Mouse (Mus musculus): ENCODE results near the gene Podnl1. TPM values are rescaled to one million over a fixed set of nuclear protein-coding genes. Genes with fewer than 3 reads are reported as not detected.

Podnl1 gene
- total RNA-seq, 2 experiments from 2014 or later, result not detected

Other genes starting within 250 kb of the Podnl1 start
- gene Adgrl1, start 225.9 kb upstream of the Podnl1 start, total RNA-seq (2015), result 2.9 and 5.9 TPM in 2 replicates
- 2.3 and 2.4 TPM in 2 replicates for gene Adgrl1, start 225.9 kb upstream of the Podnl1 start, total RNA-seq (2017)
- gene Gm10644, start 170.8 kb upstream of the Podnl1 start, total RNA-seq (2015), result not detected in 2 replicates
- gene Gm10644, start 170.8 kb upstream of the Podnl1 start, total RNA-seq (2017), result 0.46 TPM in 1 of 2 replicates, not detected in the other
- gene Asf1b, start 170.5 kb upstream of the Podnl1 start, total RNA-seq (2015), result 40.3 and 51.0 TPM in 2 replicates
- 32.5 and 38.1 TPM in 2 replicates for gene Asf1b, start 170.5 kb upstream of the Podnl1 start, total RNA-seq (2017)
- 23.8 and 24.8 TPM in 2 replicates for gene Prkaca, start 153.0 kb upstream of the Podnl1 start, total RNA-seq (2015)
- 22.4 and 24.0 TPM in 2 replicates for gene Prkaca, start 153.0 kb upstream of the Podnl1 start, total RNA-seq (2017)
- 54.3 and 64.6 TPM in 2 replicates for gene Samd1, start 128.3 kb upstream of the Podnl1 start, total RNA-seq (2015)
- gene Samd1, start 128.3 kb upstream of the Podnl1 start, total RNA-seq (2017), result 45.7 and 57.0 TPM in 2 replicates
- 0.67 TPM in 1 of 2 replicates, not detected in the other for gene 1700067K01Rik, start 124.5 kb upstream of the Podnl1 start, total RNA-seq (2015)
- 0.37 and 2.0 TPM in 2 replicates for gene 1700067K01Rik, start 124.5 kb upstream of the Podnl1 start, total RNA-seq (2017)
- gene 2210011C24Rik, start 113.8 kb upstream of the Podnl1 start, total RNA-seq (2015), result not detected in 2 replicates
- gene 2210011C24Rik, start 113.8 kb upstream of the Podnl1 start, total RNA-seq (2017), result not detected in 2 replicates
- gene Palm3, start 104.5 kb upstream of the Podnl1 start, total RNA-seq (2015), result not detected in 2 replicates
- gene Palm3, start 104.5 kb upstream of the Podnl1 start, total RNA-seq (2017), result not detected in 2 replicates
- 0.85 and 1.9 TPM in 2 replicates for gene Il27ra, start 83.4 kb upstream of the Podnl1 start, total RNA-seq (2015)
- gene Il27ra, start 83.4 kb upstream of the Podnl1 start, total RNA-seq (2017), result 1.9 TPM in 2 replicates
- gene Rln3, start 81.0 kb upstream of the Podnl1 start, total RNA-seq (2015), result not detected in 2 replicates
- not detected in 2 replicates for gene Rln3, start 81.0 kb upstream of the Podnl1 start, total RNA-seq (2017)
- gene Gm10643, start 60.9 kb upstream of the Podnl1 start, total RNA-seq (2015), result 1.9 and 2.0 TPM in 2 replicates
- gene Gm10643, start 60.9 kb upstream of the Podnl1 start, total RNA-seq (2017), result 1.5 and 1.6 TPM in 2 replicates
- 7.9 and 9.5 TPM in 2 replicates for gene Rfx1, start 59.2 kb upstream of the Podnl1 start, total RNA-seq (2015)
- gene Rfx1, start 59.2 kb upstream of the Podnl1 start, total RNA-seq (2017), result 2.5 and 3.2 TPM in 2 replicates
- gene Dcaf15, start 21.2 kb upstream of the Podnl1 start, total RNA-seq (2015), result 13.2 and 14.3 TPM in 2 replicates
- gene Dcaf15, start 21.2 kb upstream of the Podnl1 start, total RNA-seq (2017), result 20.5 and 22.0 TPM in 2 replicates
- gene Cc2d1a, start 21.9 kb downstream of the Podnl1 start, total RNA-seq (2015), result 7.3 and 8.0 TPM in 2 replicates
- gene Cc2d1a, start 21.9 kb downstream of the Podnl1 start, total RNA-seq (2017), result 5.7 and 8.0 TPM in 2 replicates
- 0.17 and 0.32 TPM in 2 replicates for gene 4930432K21Rik, start 22.0 kb downstream of the Podnl1 start, total RNA-seq (2015)
- gene 4930432K21Rik, start 22.0 kb downstream of the Podnl1 start, total RNA-seq (2017), result 2.1 and 2.2 TPM in 2 replicates
- gene Nanos3, start 59.2 kb downstream of the Podnl1 start, total RNA-seq (2015), result 0.54 and 1.7 TPM in 2 replicates
- gene Nanos3, start 59.2 kb downstream of the Podnl1 start, total RNA-seq (2017), result 3.5 TPM in 1 of 2 replicates, not detected in the other
- 3.2 and 3.4 TPM in 2 replicates for gene Zswim4, start 111.1 kb downstream of the Podnl1 start, total RNA-seq (2015)
- gene Zswim4, start 111.1 kb downstream of the Podnl1 start, total RNA-seq (2017), result 4.2 and 5.0 TPM in 2 replicates
- 121 and 132 TPM in 2 replicates for gene D8Ertd738e, start 123.7 kb downstream of the Podnl1 start, total RNA-seq (2015)
- 63.4 and 107 TPM in 2 replicates for gene D8Ertd738e, start 123.7 kb downstream of the Podnl1 start, total RNA-seq (2017)
- 34.3 and 39.1 TPM in 2 replicates for gene Mri1, start 131.3 kb downstream of the Podnl1 start, total RNA-seq (2015)
- 13.8 and 17.4 TPM in 2 replicates for gene Mri1, start 131.3 kb downstream of the Podnl1 start, total RNA-seq (2017)
- gene Ccdc130, start 144.4 kb downstream of the Podnl1 start, total RNA-seq (2015), result 18.6 and 19.4 TPM in 2 replicates
- 6.8 and 17.0 TPM in 2 replicates for gene Ccdc130, start 144.4 kb downstream of the Podnl1 start, total RNA-seq (2017)